Mouse (Mus musculus) ES-E14 (cell line): ENCODE results near the gene Fn1. TPM values are rescaled to one million over a fixed set of nuclear protein-coding genes. Genes with fewer than 3 reads are reported as not detected.

Experiments used
- DNase-seq: peaks from one replicate; pipeline ENCODE4 v3.0.0-alpha.2; 2013; ENCODE audit warnings: low read depth, low spot score
- H3K27ac ChIP-seq: 2 replicates; pipeline ENCODE4 v1.5.1; 2012; ENCODE audit warnings: low read depth, mild to moderate bottlenecking, low read length, moderate library complexity, mixed read lengths; ENCODE audit not compliant: poor library complexity, insufficient read depth, severe bottlenecking
- H3K36me3 ChIP-seq: 2 replicates; pipeline ENCODE4 v1.6.1; 2012; ENCODE audit warnings: mild to moderate bottlenecking, low read length, moderate library complexity, mixed read lengths; ENCODE audit not compliant: control insufficient read depth, poor library complexity, insufficient read depth, severe bottlenecking
- H3K4me1 ChIP-seq, 2 experiments: fragments of 150-350 bp in 1 of 2; sonication (generic) in 1 of 2; 2 replicates each; pipeline ENCODE4 v1.6.1; 2012; ENCODE audit warnings: low read length in 2 of 2, mild to moderate bottlenecking in 1 of 2, mixed read lengths in 1 of 2; ENCODE audit not compliant: control insufficient read depth in 2 of 2, insufficient read depth in 2 of 2, poor library complexity in 1 of 2
- H3K4me3 ChIP-seq, 2 experiments: fragments of 150-350 bp in 1 of 2; sonication (generic) in 1 of 2; 2 replicates each; pipeline ENCODE4 v1.5.1; 2012; ENCODE audit warnings: low read length in 2 of 2, low read depth in 1 of 2, mild to moderate bottlenecking in 1 of 2, mixed read lengths in 1 of 2; ENCODE audit not compliant: insufficient read depth in 1 of 2, poor library complexity in 1 of 2, severe bottlenecking in 1 of 2
- H3K9ac ChIP-seq: 2 replicates; pipeline ENCODE4 v1.6.1; 2012; ENCODE audit warnings: low read depth, mild to moderate bottlenecking, low read length, mixed read lengths; ENCODE audit not compliant: poor library complexity, insufficient read depth, severe bottlenecking
- H3K9me3 ChIP-seq: fragments of 150-350 bp; sonication (generic); 2 replicates; pipeline ENCODE4 v1.6.1; 2012; ENCODE audit warnings: low read depth, mild to moderate bottlenecking, low read length; ENCODE audit not compliant: control insufficient read depth, insufficient read depth
- CHD2 ChIP-seq: IDR thresholded peaks from 2 replicates; pipeline ENCODE4 v1.6.1; 2014; ENCODE audit warnings: mild to moderate bottlenecking, low read depth, low read length, inconsistent platforms
- HCFC1 ChIP-seq: IDR thresholded peaks from 2 replicates; pipeline ENCODE4 v1.6.1; 2012; ENCODE audit warnings: low read length, inconsistent platforms, borderline replicate concordance; ENCODE audit not compliant: insufficient read depth
- MAFK ChIP-seq: IDR thresholded peaks from 2 replicates; pipeline ENCODE4 v1.6.1; 2014; ENCODE audit warnings: mild to moderate bottlenecking, low read depth, low read length, inconsistent platforms; ENCODE audit not compliant: insufficient read depth
- ZC3H11A ChIP-seq: IDR thresholded peaks from 2 replicates; pipeline ENCODE4 v1.6.1; 2012; ENCODE audit warnings: low read depth, mild to moderate bottlenecking, inconsistent platforms, low read length, borderline replicate concordance
- ZNF384 ChIP-seq: IDR thresholded peaks from 2 replicates; pipeline ENCODE4 v1.6.1; 2012; ENCODE audit warnings: low read depth, low read length, inconsistent platforms
- in situ Hi-C, 2 experiments: fragments of 600-800 bp; cut with MboI; formaldehyde crosslinking; loops; one replicate each; pipeline ENCODE4 v1.15.1; 2025; ENCODE audit warnings: low sequenced_read_pairs in 2 of 2, inconsistent platforms in 1 of 2; ENCODE audit not compliant: unreplicated experiment in 2 of 2
- total RNA-seq: library from RNA; depleted of rRNA; stranded (reverse); fragments of 300-350 nt; gene quantifications from 2 replicates; pipeline ENCODE4 v1.2.3, GENCODE M21; 2012

Gene Fn1
- total RNA-seq, 1 experiment, result 491 TPM

DNA sequence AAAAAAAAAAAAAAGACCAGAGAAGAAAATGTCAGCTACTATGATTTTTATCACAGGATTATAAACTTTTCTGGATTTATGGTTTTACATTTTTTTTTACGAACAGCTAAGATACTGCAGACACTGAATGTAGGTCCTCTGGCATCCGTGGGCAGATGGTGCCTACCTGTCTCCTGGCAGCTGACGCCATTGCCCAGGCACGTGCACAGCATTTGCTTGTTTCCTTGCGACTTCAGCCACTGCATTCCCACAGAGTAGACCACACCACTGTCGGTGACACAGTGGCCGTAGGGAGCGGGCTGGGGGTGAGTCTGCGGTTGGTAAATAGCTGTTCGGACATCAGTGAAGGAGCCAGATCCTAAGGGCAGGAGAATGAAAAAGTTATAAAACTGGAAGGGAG is 10.2 kb downstream of the Fn1 start:
- peaks cover 7 to 28% of the 10 kb centered on the region in 2 experiments; a peak in 3 of 4 replicates for H3K4me1 ChIP-seq
- DNase-seq, result no peak
- peaks cover 60% of the 10 kb centered on the region for H3K36me3 ChIP-seq
- H3K9me3 ChIP-seq, result no peaks in the 10 kb centered on the region
- TF ChIP-seq ZNF384 (no peak), ZC3H11A (no peak), HCFC1 (no peak), MAFK (no peak), CHD2 (no peak)
- in situ Hi-C loops, result no loop called here
- H3K27ac ChIP-seq, result no peak overlapping the region
- no peak overlapping the region for H3K9ac ChIP-seq
- no peak overlapping the region for H3K4me3 ChIP-seq

DNA sequence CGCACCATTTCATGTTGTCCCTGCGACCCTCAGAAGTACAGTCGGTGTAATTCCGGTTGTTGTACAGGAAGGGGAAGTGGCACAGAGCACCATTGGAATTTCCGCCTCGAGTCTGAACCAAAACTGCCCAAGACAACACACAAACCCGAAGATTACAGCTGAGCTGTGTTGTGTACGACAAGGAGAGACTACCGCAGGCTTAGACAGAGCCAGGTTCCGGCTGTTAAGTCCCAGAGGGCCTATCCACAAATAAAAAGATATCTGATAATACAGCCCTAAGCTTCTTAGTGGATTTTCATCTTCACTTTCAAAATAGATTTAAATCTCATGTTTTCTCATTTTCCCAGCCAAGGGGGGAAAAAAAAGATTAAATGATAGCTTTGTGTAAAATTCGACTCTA is 11.8 kb downstream of the Fn1 start:
- TF ChIP-seq CHD2, result no peak
- no peak for TF ChIP-seq MAFK
- no peaks in the 10 kb centered on the region for H3K9me3 ChIP-seq

DNA sequence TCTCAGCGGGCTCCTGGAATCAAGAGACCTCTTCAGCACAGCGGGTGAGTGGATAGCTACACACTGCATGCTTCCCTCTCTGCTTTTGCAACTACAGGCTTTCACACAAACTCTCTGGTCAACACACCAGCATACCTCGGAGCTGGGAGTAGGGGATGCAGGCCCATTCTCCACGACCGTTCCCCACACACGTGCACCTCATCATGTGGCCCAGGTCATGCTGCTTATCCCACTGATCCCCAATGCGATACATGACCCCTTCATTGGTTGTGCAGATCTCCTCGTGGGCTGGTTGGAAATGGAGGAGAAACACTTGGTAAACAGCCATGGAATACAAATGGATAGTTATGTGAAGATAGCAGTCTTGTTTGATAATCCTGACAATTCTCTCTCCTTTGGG is 12.8 kb downstream of the Fn1 start:
- no peak overlapping the region for H3K4me3 ChIP-seq
- in situ Hi-C loops, result no loop called here
- no peaks in the 10 kb centered on the region for H3K9me3 ChIP-seq
- DNase-seq, result no peak
- peaks cover 0 to 24% of the 10 kb centered on the region in 2 experiments; a peak in 2 of 4 replicates for H3K4me1 ChIP-seq
- H3K9ac ChIP-seq, result no peak overlapping the region
- H3K36me3 ChIP-seq, result peaks cover 65% of the 10 kb centered on the region
- no peak overlapping the region for H3K27ac ChIP-seq
- no peak for TF ChIP-seq MAFK
- no peak for TF ChIP-seq ZNF384
- TF ChIP-seq CHD2, result no peak
- TF ChIP-seq ZC3H11A, result no peak
- TF ChIP-seq HCFC1, result no peak

More for the DNA sequence above, 11.8 kb downstream of the Fn1 start:
- Histone ChIP-seq H3K4me3 (no peak overlapping the region), H3K27ac (no peak overlapping the region), H3K36me3 (peaks cover 62% of the 10 kb centered on the region), H3K9ac (no peak overlapping the region), H3K4me1 (peaks cover under 1 to 27% of the 10 kb centered on the region in 2 experiments; a peak in 3 of 4 replicates)
- in situ Hi-C loops, result no loop called here
- DNase-seq, result no peak

DNA sequence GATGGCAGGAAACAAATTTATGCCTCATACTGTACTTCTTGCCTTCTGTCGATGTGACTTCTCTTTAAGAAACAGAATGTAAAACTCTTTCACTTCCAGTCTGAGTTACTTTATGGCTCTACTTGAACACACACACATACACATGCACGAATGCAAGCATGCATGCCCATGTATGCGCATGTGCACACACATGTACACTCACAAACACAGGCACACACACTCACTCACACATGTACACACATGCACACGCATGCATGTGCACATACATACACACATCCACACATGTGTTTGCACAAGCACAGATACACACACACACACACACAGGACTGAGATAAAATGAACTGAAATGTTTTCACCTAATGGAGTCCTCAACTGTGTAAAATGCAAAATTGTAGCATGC is 16.3 kb downstream of the Fn1 start:
- no peak for TF ChIP-seq ZC3H11A
- no peak for TF ChIP-seq HCFC1
- TF ChIP-seq MAFK, result no peak
- in situ Hi-C loops, result no loop called here

DNA sequence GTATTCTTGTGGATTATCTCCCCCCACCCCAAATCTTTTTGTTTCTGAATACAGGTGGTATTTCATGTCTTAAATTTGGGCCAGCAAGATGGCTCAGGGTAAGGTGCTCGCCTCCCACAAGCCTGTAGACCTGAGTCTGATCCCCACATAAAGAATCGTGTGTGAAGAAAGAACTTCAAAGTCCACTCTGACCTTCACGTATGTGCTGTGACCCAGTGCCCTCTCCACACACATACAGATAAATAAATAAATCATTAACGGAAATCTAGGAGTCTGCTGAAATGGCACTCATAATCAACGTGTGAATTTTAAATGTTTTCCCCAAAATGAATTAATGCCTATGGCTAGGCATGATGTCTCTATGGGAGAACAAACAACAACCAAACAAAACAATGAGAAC is 16.9 kb downstream of the Fn1 start:
- DNase-seq, result no peak
- no peak for TF ChIP-seq CHD2
- TF ChIP-seq MAFK, result no peak
- TF ChIP-seq HCFC1, result no peak
- TF ChIP-seq ZNF384, result no peak
- no peak for TF ChIP-seq ZC3H11A

More for the DNA sequence above, 16.3 kb downstream of the Fn1 start:
- H3K9ac ChIP-seq, result no peak overlapping the region
- no peak for DNase-seq
- H3K4me1 ChIP-seq, result peaks cover 0 to 5% of the 10 kb centered on the region in 2 experiments; a peak in 2 of 4 replicates
- H3K9me3 ChIP-seq, result no peaks in the 10 kb centered on the region
- H3K4me3 ChIP-seq, result no peak overlapping the region
- no peak overlapping the region for H3K27ac ChIP-seq
- H3K36me3 ChIP-seq, result peaks cover 50% of the 10 kb centered on the region

More for the DNA sequence above, 16.9 kb downstream of the Fn1 start:
- Histone ChIP-seq H3K9ac (no peak overlapping the region), H3K27ac (no peak overlapping the region), H3K4me3 (no peak overlapping the region), H3K36me3 (peaks cover 49% of the 10 kb centered on the region), H3K9me3 (no peaks in the 10 kb centered on the region), H3K4me1 (peaks cover 0 to 4% of the 10 kb centered on the region in 2 experiments; a peak in 2 of 4 replicates)
- in situ Hi-C loops, result no loop called here
